Mouse (Mus musculus) forebrain, embryonic 13.5 days (tissue): ENCODE measurements around the gene Numb. TPM values are rescaled to one million over a fixed set of nuclear protein-coding genes. Genes with fewer than 3 reads are reported as not detected.

Source experiments
- ATAC-seq: fragments of 200-750 bp; cut with Nextera tagmentation; 2 replicates; pipeline ENCODE4 v1.8.0; 2017
- H3K27ac ChIP-seq: fragments of 300-500 bp; sonication (generic); 2 replicates; pipeline ENCODE4 v1.5.1; 2015; ENCODE audit warnings: inconsistent platforms, mild to moderate bottlenecking, moderate library complexity
- H3K27me3 ChIP-seq: fragments of 300-500 bp; sonication (generic); 2 replicates; pipeline ENCODE4 v1.6.1; 2015; ENCODE audit warnings: mild to moderate bottlenecking, inconsistent platforms
- H3K36me3 ChIP-seq: fragments of 300-500 bp; sonication (generic); 2 replicates; pipeline ENCODE4 v1.6.1; 2015; ENCODE audit warnings: mild to moderate bottlenecking, inconsistent platforms; ENCODE audit not compliant: poor library complexity, severe bottlenecking
- H3K4me1 ChIP-seq: fragments of 300-500 bp; sonication (generic); 2 replicates; pipeline ENCODE4 v1.6.1; 2015; ENCODE audit warnings: inconsistent platforms
- H3K4me2 ChIP-seq: fragments of 300-500 bp; sonication (generic); 2 replicates; pipeline ENCODE4 v1.6.1; 2015; ENCODE audit warnings: inconsistent platforms, mild to moderate bottlenecking, moderate library complexity
- H3K4me3 ChIP-seq: fragments of 300-500 bp; sonication (generic); 2 replicates; pipeline ENCODE4 v1.5.1; 2015; ENCODE audit warnings: mild to moderate bottlenecking, inconsistent platforms
- H3K9ac ChIP-seq: fragments of 300-500 bp; sonication (generic); 2 replicates; pipeline ENCODE4 v1.6.1; 2015; ENCODE audit warnings: mild to moderate bottlenecking, inconsistent platforms
- H3K9me3 ChIP-seq: fragments of 300-500 bp; sonication (generic); replicated peaks from 2 replicates; pipeline ENCODE4 v1.6.1; 2016; ENCODE audit warnings: inconsistent platforms
- WGBS: fragments of 180-500 bp; shearing (Covaris S2); methylation state at CpG from one replicate; pipeline ENCODE4 v1.1.7; 2015; 5-methylcytosine and 5-hydroxymethylcytosine counted together
- polyA plus RNA-seq: library from polyadenylated mRNA; unstranded; fragments of >200 nt; fragmentation: Nextera tagmentation; extraction: Ambion mirVana; gene quantifications from 2 replicates; pipeline ENCODE4 v1.2.1, GENCODE M21; 2015

Numb gene
- polyA plus RNA-seq, 1 experiment from 2014 or later, result 23.2 TPM

- no peaks in the 10 kb centered on the region for H3K27me3 ChIP-seq
- no peak overlapping the region for H3K27ac ChIP-seq
- no peak overlapping the region for H3K4me3 ChIP-seq
- peaks cover 33% of the 10 kb centered on the region for H3K36me3 ChIP-seq
- no peaks in the 10 kb centered on the region for H3K4me1 ChIP-seq
- no peaks in the 10 kb centered on the region for H3K9me3 ChIP-seq
- no peak overlapping the region for H3K9ac ChIP-seq
- 86% methylated on average over 4 of the region's 4 CpGs for WGBS
- no peak overlapping the region for H3K4me2 ChIP-seq
- no peak for ATAC-seq
Measured at GRCm38 (mm10) chr12:83790749-83791148, 131.0 kb downstream of the Numb start.

DNA sequence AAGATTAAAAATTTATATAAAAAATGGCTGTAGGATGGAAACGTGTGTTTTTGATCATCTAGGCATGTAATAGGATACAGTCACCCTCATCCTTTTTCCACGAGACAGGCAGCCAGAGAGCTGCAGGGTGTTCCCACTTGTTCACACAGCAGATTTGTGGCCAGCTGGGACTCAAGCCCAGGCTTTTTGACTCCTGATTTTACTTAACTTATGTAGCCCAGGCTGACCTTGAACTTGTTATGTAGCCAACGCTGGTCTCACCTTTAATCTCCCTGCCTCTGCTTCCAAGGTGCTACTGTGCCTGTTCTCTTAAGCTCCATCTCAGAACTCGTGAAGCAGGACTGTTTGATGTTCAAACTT lies 132.0 kb downstream of the Numb start:
- no peak overlapping the region for H3K9ac ChIP-seq
- H3K4me3 ChIP-seq, result no peak overlapping the region
- H3K4me2 ChIP-seq, result no peak overlapping the region
- no peaks in the 10 kb centered on the region for H3K27me3 ChIP-seq
- no peak overlapping the region for H3K27ac ChIP-seq
- 68% methylated on average over 4 of the region's 4 CpGs for WGBS
- H3K9me3 ChIP-seq, result no peaks in the 10 kb centered on the region
- 0 out of 2 replicates have a peak, but pooled peaks cover 8% of the 10 kb centered on the region for H3K4me1 ChIP-seq
- no peak for ATAC-seq
- H3K36me3 ChIP-seq, result peaks cover 23% of the 10 kb centered on the region

DNA sequence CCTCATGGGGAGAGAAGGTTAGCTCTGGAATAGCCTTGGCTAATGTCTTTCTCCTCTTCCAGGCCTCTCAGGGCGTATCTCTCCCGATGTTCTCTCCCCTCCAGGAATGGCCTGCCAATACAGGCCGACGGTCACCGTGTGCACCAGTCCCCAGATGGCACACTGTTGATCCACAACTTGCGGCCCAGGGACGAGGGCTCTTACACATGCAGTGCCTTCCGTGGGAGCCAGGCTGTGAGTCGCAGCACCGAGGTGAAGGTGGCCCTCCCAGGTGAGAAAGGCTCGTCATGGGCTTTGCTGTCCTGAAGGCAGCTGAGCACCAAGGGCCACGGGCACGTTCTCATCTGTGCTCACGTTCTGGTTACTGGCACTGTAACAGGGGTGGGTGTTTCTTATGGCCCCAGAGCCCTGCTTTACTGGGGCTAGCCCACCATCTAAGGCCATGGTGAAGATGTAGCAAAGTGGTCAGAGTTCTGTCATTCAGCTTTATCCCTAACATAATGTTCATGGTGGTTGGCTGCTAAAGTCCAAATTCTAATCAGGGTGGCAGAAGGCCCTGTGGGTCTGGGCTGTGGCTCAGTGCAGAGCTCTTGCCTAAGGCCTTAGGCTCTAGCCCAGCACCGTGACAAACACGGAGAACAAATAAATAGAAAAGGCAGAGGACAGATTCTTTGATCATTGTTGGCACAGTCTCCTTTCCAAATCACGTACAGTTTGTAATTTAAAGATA lies 132.5 kb downstream of the Numb start:
- no peak overlapping the region for H3K4me2 ChIP-seq
- ATAC-seq, result no peak
- H3K27ac ChIP-seq, result no peak overlapping the region
- H3K9me3 ChIP-seq, result no peaks in the 10 kb centered on the region
- peaks cover 12% of the 10 kb centered on the region; the same call in 1 of the 2 replicates for H3K4me1 ChIP-seq
- H3K4me3 ChIP-seq, result no peak overlapping the region
- no peak overlapping the region for H3K9ac ChIP-seq
- peaks cover 23% of the 10 kb centered on the region for H3K36me3 ChIP-seq
- no peaks in the 10 kb centered on the region for H3K27me3 ChIP-seq
- WGBS, result 88% methylated on average over 17 of the region's 17 CpGs

DNA sequence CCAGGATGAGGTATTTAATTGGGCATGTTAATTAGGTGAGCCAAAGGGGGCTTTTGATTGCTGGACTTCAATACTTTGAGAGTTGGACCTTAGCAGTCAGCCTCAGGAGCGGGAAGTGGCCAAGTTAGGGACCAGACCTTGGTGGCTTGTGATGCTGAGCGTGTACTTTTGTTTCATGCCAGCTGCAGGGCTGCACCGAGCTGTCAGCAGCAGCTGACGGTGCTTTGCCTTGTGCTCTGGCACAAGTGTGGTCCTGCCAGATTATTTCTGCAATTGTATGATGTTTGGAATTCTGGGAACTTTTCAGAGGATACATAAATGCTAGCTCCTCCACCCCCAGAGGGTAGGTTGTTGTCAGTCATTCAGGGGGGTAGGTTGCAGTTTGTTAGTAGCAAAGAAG lies 136.4 kb downstream of the Numb start:
- Histone ChIP-seq H3K27me3 (no peaks in the 10 kb centered on the region), H3K9me3 (no peaks in the 10 kb centered on the region), H3K27ac (no peak overlapping the region), H3K36me3 (no peaks in the 10 kb centered on the region), H3K9ac (no peak overlapping the region), H3K4me2 (no peak overlapping the region), H3K4me1 (peaks cover 12% of the 10 kb centered on the region; the same call in 1 of the 2 replicates), H3K4me3 (no peak overlapping the region)
- WGBS, result 38% methylated on average over 4 of the region's 4 CpGs
- ATAC-seq, result no peak

GRCm38 (mm10) chr12:83782669-83783068 lies 139.1 kb downstream of the Numb start:
- ATAC-seq, result no peak
- H3K4me2 ChIP-seq, result no peak overlapping the region
- no peaks in the 10 kb centered on the region for H3K36me3 ChIP-seq
- no peaks in the 10 kb centered on the region for H3K9me3 ChIP-seq
- no peak overlapping the region for H3K4me3 ChIP-seq
- H3K27ac ChIP-seq, result no peak overlapping the region
- H3K9ac ChIP-seq, result no peak overlapping the region
- 94% methylated on average over 10 of the region's 10 CpGs for WGBS
- no peaks in the 10 kb centered on the region for H3K27me3 ChIP-seq
- H3K4me1 ChIP-seq, result peaks cover 12% of the 10 kb centered on the region; the same call in 1 of the 2 replicates

GRCm38 (mm10) chr12:83781640-83782278 lies 140.0 kb downstream of the Numb start:
- Histone ChIP-seq H3K4me2 (no peak overlapping the region), H3K4me1 (peaks cover 12% of the 10 kb centered on the region; the same call in 1 of the 2 replicates), H3K9ac (no peak overlapping the region), H3K36me3 (no peaks in the 10 kb centered on the region), H3K9me3 (no peaks in the 10 kb centered on the region), H3K4me3 (no peak overlapping the region), H3K27me3 (no peaks in the 10 kb centered on the region), H3K27ac (no peak overlapping the region)
- 71% methylated on average over 23 of the region's 23 CpGs for whole genome bisulfite sequencing
- ATAC-seq, result no peak

DNA sequence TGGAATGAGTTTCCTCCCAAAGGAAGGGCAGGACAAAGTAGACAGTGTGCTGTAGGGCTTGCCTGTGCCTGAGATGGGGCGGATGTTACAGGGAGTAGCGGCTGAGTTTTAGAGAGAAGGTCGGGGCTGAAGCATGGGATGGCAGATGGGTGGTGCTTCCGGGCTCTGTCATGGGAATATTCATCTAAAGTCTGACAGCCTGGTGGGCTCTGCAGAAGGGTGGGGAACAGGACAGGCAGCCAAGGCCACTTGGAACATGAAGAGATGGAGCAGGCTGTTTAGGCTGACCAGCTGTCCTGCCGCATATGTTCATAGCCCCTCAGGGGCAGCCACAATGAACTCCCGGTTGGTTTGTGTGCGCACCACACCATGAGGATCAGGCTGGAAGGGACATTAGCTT lies 140.5 kb downstream of the Numb start:
- Histone ChIP-seq H3K4me1 (peaks cover 12% of the 10 kb centered on the region; the same call in 1 of the 2 replicates), H3K27me3 (no peaks in the 10 kb centered on the region), H3K9me3 (no peaks in the 10 kb centered on the region), H3K9ac (no peak overlapping the region), H3K4me2 (no peak overlapping the region), H3K4me3 (no peak overlapping the region), H3K27ac (no peak overlapping the region), H3K36me3 (no peaks in the 10 kb centered on the region)
- ATAC-seq, result no peak
- WGBS, result 83% methylated on average over 7 of the region's 7 CpGs

GRCm38 (mm10) chr12:83780181-83780580 lies 141.6 kb downstream of the Numb start:
- no peaks in the 10 kb centered on the region for H3K27me3 ChIP-seq
- no peak for ATAC-seq
- H3K4me3 ChIP-seq, result no peak overlapping the region
- H3K36me3 ChIP-seq, result no peaks in the 10 kb centered on the region
- H3K4me2 ChIP-seq, result no peak overlapping the region
- 85% methylated on average over 3 of the region's 3 CpGs for WGBS
- peaks cover 8% of the 10 kb centered on the region; the same call in 1 of the 2 replicates for H3K4me1 ChIP-seq
- no peak overlapping the region for H3K9ac ChIP-seq
- H3K9me3 ChIP-seq, result no peaks in the 10 kb centered on the region
- H3K27ac ChIP-seq, result no peak overlapping the region

DNA sequence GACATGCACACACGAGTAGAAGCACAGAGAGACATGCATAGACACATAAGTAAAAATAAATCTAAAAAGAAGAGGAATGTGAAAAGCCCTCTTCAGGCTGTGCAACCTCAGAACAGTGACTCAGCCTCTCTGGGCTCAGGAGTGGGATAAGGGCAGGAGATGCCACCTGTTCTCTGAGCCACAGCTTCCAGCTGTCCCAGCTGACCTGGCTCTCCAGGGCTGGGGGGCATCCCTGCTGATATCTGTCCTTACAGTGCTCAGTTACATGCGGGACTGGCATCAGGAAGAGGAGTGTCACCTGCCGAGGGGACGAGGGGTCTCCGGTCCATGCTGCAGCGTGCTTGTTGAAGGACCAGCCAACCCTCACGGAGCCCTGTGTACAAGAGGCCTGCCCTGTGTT lies 145.0 kb downstream of the Numb start:
- Histone ChIP-seq H3K4me3 (no peak overlapping the region), H3K36me3 (no peaks in the 10 kb centered on the region), H3K9ac (no peak overlapping the region), H3K27ac (no peak overlapping the region), H3K4me1 (no peaks in the 10 kb centered on the region), H3K4me2 (no peak overlapping the region), H3K27me3 (no peaks in the 10 kb centered on the region), H3K9me3 (no peaks in the 10 kb centered on the region)
- WGBS, result 90% methylated on average over 7 of the region's 7 CpGs
- no peak for ATAC-seq

GRCm38 (mm10) chr12:83775621-83776020 lies 146.1 kb downstream of the Numb start:
- WGBS, result 55% methylated on average over 12 of the region's 12 CpGs
- ATAC-seq, result no peak
- H3K27me3 ChIP-seq, result no peaks in the 10 kb centered on the region

GRCm38 (mm10) chr12:83770418-83771256 lies 151.1 kb downstream of the Numb start:
- peak overlapping the region; percentile 38; the same call in 1 of the 2 replicates for H3K9ac ChIP-seq
- H3K27me3 ChIP-seq, result no peaks in the 10 kb centered on the region
- H3K4me2 ChIP-seq, result peak overlapping the region; percentile 43
- peaks cover 12% of the 10 kb centered on the region for H3K4me1 ChIP-seq
- H3K36me3 ChIP-seq, result no peaks in the 10 kb centered on the region
- WGBS, result 5% methylated on average over 25 of the region's 25 CpGs
- peak overlapping the region; percentile 21; the same call in 1 of the 2 replicates for H3K27ac ChIP-seq
- H3K4me3 ChIP-seq, result 0 out of 2 replicates have a peak overlapping the region, but pooled peaks have one; percentile 4
- peak; percentile 71 for ATAC-seq
- no peaks in the 10 kb centered on the region for H3K9me3 ChIP-seq

More at GRCm38 (mm10) chr12:83775621-83776020, 146.1 kb downstream of the Numb start:
- Histone ChIP-seq H3K36me3 (no peaks in the 10 kb centered on the region), H3K9me3 (no peaks in the 10 kb centered on the region), H3K4me2 (no peak overlapping the region), H3K27ac (no peak overlapping the region), H3K4me3 (no peak overlapping the region), H3K9ac (no peak overlapping the region), H3K4me1 (peaks cover 3% of the 10 kb centered on the region)
